Mouse (Mus musculus) lung, adult 2 months (tissue): ENCODE measurements at regions not wholly inside any gene's neighbourhood (a gene's known extent, or its start where the extent isn't known, plus 50 kb on each side); places are given as distances from the start of the nearest gene placed in this dataset.

Experiments
- CTCF ChIP-seq: fragments of 200-500 bp; IDR thresholded peaks from 2 replicates; pipeline ENCODE4 v1.5.1; 2011; ENCODE audit warnings: mild to moderate bottlenecking, low read length, control low read depth; ENCODE audit not compliant: insufficient read depth
- POLR2A ChIP-seq: fragments of 200-500 bp; IDR thresholded peaks from 2 replicates; pipeline ENCODE4 v1.6.1; 2011; ENCODE audit warnings: low read depth, mild to moderate bottlenecking, control low read depth, low read length, borderline replicate concordance; ENCODE audit errors: extremely low read depth

DNA sequence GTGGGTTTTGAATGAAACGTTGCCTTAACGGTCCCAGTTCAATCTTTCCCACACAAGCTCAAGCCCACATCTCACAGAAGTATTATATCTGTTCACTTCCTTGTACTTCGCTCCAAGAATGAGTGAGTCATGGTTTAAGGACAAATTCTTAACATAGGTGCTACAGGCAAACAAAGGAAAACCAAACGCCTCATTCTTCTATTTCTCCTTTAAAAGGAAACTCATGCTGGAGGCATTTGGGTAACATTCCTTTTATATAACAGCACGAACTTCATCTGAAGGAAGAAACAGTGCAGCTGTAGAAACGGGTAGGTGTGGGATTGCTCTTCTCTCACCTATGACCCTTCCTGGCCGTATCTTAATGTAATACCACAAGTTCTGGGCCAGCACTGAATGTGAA lies 610.0 kb upstream of the A1bg start:
- TF ChIP-seq CTCF: no peak
- no peak for TF ChIP-seq POLR2A
